Mouse (Mus musculus): ENCODE results near the gene Car7.

- TF ChIP-seq POLR2A (IDR thresholded peaks at IDR 0.05; ENCODE audit: borderline replicate concordance, control insufficient read depth, low read depth, low read length) (no peak), CTCF (IDR thresholded peaks at IDR 0.05; ENCODE audit: control insufficient read depth, insufficient read depth, low read length) (no peak)
These were observed 7.0 kb downstream of the Car7 start for GRCm38 (mm10) chr8:104541515-104541880.
